Mouse (Mus musculus) ES-E14 (cell line): ENCODE results near the gene Bcas2.

ENCODE experiments used
- CHD2 ChIP-seq: IDR thresholded peaks from 2 replicates; pipeline ENCODE4 v1.6.1; 2014; ENCODE audit warnings: mild to moderate bottlenecking, low read depth, low read length, inconsistent platforms
- HCFC1 ChIP-seq: IDR thresholded peaks from 2 replicates; pipeline ENCODE4 v1.6.1; 2012; ENCODE audit warnings: low read length, inconsistent platforms, borderline replicate concordance; ENCODE audit not compliant: insufficient read depth
- ZC3H11A ChIP-seq: IDR thresholded peaks from 2 replicates; pipeline ENCODE4 v1.6.1; 2012; ENCODE audit warnings: low read depth, mild to moderate bottlenecking, inconsistent platforms, low read length, borderline replicate concordance
- ZNF384 ChIP-seq: IDR thresholded peaks from 2 replicates; pipeline ENCODE4 v1.6.1; 2012; ENCODE audit warnings: low read depth, low read length, inconsistent platforms

- TF ChIP-seq HCFC1 (no peak), CHD2 (no peak), ZC3H11A (no peak), ZNF384 (no peak)
Measured at GRCm38 (mm10) chr3:103133098-103133497, 38.4 kb upstream of the Bcas2 start.
